Mouse (Mus musculus) embryo, embryonic 10 days (tissue): ENCODE measurements around the gene Pcyt1a.
"Not testable (repeated sequence)": the region's sequence is repeated elsewhere in the genome, so short reads cannot be mapped to it uniquely, and the experiment has no call there.

Experiments
- DNase-seq: peaks from one replicate; pipeline ENCODE4 v3.0.0-alpha.2; 2015; ENCODE audit warnings: low spot score

The Pcyt1a gene

DNA sequence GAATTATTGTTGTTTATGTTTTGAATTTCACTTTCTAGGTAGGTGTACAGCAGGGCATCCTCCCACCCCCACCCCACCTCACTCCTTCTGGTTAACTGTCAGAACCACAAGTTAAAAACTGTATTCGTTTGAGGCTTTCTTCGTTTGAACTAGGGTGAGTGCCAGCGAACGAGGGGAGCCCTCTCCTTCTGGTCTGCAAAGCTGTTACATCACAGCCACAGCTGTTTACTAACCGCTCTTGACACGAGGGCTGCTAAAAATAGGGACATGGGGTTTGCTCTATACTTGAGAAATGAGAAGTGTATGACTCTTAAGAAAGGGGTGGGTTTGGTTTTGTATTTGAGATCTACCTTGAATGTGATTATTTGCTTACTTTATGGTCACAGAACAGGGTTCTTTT is 3.3 kb downstream of the Pcyt1a start:
- DNase-seq: no peak

- no peak for DNase-seq
Measured at GRCm38 (mm10) chr16:32434691-32435090, 4.0 kb downstream of the Pcyt1a start.

DNA sequence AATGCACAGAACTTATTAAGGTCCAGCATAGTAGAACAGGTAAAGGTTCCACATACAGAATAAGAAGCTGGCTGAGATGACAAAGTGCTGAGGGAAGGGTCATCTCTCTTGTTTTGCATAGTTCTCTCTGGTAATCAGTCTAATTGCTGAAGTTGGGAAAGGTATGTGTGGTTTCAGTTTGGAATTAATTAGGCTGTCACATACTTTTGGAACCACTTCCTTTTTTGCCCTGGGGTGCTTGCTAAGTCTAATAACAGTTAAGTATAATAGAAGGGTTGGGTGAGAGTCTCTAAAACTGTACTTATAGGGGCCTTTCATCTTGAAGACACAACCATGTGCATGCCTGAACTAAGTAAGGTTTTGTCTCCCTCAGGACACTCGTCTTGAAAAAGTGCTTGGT is 5.9 kb downstream of the Pcyt1a start:
- no peak for DNase-seq

GRCm38 (mm10) chr16:32437266-32437665 is 6.5 kb downstream of the Pcyt1a start:
- no peak for DNase-seq

- DNase-seq: no peak
Measured at GRCm38 (mm10) chr16:32441432-32441831, 10.7 kb downstream of the Pcyt1a start.

GRCm38 (mm10) chr16:32444615-32445014 is 13.9 kb downstream of the Pcyt1a start:
- not testable (repeated sequence) for DNase-seq

DNA sequence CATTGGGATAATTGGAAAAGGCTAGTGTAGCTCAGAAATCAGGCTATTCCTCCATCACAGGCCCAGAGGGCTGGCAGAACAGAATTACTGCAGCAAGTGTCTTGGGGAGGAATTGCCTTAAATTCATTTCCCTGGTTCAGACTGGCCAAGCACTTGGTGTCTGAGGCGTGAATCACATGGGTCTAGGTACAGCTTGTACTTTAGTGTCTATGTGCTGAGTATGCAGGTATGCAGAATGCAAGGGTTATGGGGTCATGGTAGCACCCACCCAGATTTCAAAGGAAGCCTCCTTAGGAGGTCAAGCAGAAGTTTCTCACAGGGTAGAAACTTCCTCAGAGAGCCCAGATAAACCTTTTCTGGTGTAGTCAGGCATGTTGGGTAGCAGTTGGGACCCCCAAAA is 14.8 kb downstream of the Pcyt1a start:
- no peak for DNase-seq

DNA sequence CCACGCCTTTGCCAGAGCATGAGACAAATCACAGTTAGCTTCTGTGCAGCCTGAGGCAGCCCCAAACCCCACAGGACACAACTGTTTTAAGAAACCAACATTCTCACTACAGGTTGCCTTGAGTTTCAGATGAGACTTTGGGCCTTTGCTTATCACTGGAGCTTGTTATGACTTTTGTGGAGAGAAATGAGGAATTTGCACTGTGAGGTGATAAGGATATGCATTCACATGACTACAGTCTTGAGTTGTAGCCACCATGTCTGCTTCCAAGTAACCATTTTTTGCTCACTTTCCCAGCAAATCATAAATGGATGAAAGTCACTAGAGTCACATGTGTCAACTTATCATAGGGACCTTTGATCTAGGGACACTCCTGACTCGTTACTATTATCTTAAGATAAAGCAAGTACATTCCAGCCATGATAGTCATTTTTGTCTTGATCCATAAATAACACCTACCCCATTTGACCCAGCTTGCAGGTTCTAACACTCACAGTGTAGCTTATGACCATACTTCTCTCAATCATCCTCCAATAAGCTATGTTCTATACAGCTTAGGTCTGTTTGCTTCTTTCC is 15.9 kb downstream of the Pcyt1a start:
- DNase-seq: no peak

DNA sequence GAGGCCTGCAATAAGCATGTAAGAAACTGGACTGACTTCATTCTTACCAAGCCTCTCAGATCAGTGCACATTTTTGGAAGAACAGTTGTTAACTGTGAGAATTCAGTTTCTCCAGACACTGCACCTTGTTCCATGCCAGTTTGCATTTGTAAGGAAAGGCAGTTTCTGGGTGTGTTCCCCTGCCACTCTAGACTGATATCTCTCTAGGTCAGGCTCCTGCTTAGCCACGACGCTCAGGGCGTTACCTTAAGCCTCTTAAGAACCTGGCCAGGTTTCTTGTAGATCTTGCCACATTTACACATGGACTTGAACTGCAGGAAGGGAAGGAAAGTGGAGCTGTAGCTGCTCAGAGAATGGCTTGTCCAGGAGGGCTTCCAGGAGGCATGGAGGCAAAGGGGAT is 18.9 kb downstream of the Pcyt1a start:
- DNase-seq: no peak

- no peak for DNase-seq
Measured at GRCm38 (mm10) chr16:32450133-32450532, 19.4 kb downstream of the Pcyt1a start.

DNA sequence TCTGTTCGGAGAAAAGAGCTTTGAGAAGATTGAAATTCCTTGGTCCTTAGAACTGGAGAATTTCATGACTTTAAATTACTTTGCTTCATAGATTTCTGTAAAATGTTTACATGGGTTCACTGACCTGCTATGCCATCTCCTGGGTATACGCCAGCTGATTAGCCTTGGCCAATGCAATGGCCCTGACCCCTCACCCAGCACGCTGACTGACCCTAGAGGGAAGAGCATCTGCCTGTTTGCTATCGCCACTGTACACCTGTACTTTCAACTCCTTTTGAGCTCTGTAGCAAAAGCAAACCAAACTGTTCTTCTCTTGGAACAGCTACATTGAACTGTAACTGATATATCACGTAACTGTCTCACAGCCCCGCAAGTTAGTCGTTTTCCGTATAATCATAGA is 22.4 kb downstream of the Pcyt1a start:
- no peak for DNase-seq

DNA sequence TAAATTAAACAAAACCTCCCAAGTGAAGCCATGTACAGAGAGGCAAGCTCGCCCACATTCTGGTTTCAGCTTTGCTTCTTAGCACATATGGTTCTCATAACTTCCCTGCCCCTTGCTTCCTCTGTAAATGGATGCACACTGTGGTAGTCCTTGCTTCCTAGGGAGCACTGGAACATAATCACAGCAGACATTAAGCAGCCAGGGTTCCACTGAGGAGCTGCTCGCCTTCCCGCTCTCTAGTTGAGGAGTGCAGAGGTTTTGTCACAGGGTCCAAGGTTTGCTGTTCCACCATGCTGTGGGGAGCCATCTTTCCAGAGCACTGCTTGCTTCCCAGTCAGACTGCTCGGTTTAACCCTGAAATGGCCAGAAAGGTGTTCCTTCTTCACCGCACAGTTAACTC is 23.9 kb downstream of the Pcyt1a start:
- DNase-seq: peak; percentile 53

GRCm38 (mm10) chr16:32456086-32456485 is 25.4 kb downstream of the Pcyt1a start:
- DNase-seq: no peak

DNA sequence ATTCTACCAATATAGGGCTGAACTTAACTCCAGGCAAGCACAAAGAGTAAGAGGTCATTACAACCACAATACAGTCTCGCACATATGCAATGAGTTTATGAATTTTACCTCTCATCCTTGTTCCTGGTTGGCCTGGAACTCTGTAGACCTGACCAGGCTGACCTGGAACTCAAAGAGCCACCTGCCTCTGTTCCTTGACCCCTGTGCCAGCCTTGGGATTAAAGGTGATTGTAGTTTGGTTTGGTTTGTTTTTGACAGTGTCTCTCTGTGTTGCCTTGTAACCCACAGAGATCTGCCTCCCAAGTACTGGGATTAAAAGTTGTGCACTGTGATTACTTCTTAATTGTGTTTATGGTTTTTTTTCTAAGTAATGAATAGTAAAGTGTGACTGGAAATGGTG is 26.0 kb downstream of the Pcyt1a start:
- DNase-seq: no peak

- DNase-seq: peak; percentile 74
Measured at GRCm38 (mm10) chr16:32457589-32458386, 27.1 kb downstream of the Pcyt1a start.

DNA sequence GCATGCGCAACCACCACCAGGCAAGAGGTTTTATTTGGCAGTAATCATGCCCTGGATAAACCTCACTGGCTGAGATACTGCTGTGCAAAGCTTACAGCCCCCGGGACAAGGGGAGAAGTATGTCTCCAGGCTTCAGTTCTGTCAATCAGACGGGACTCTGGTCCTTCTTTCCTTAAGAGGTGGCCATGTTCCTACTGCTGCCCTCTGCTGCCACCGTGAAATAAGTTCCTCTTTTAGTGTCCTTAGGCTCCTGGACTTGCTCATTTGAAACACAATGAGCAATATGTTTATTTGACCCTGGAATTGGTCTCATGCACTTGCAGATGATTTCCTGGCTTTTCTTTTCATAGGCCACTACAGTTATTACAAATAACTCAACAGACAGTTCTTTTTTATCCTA is 29.8 kb downstream of the Pcyt1a start:
- peak; percentile 11 for DNase-seq

DNA sequence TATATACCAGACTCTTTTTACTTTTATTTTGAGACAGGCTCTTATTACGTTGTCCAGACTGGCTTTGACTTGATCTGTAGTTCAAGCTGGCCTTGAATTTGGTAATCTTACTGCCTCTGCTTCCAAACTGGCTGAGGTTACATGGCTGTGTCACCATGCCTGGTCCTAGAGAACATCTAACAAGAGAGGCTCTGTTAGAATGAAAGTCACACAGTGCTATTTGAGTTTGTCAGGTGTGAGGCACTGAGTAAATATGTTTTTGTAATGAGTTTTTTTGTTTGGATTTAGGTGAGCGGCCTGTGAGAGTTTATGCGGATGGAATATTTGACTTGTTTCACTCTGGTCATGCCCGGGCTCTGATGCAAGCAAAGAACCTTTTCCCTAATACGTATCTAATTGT is 31.0 kb downstream of the Pcyt1a start:
- DNase-seq: no peak

GRCm38 (mm10) chr16:32462950-32463349 is 32.2 kb downstream of the Pcyt1a start:
- no peak for DNase-seq

GRCm38 (mm10) chr16:32463426-32463825 is 32.7 kb downstream of the Pcyt1a start:
- DNase-seq: no peak

GRCm38 (mm10) chr16:32464908-32465307 is 34.2 kb downstream of the Pcyt1a start:
- DNase-seq: no peak

DNA sequence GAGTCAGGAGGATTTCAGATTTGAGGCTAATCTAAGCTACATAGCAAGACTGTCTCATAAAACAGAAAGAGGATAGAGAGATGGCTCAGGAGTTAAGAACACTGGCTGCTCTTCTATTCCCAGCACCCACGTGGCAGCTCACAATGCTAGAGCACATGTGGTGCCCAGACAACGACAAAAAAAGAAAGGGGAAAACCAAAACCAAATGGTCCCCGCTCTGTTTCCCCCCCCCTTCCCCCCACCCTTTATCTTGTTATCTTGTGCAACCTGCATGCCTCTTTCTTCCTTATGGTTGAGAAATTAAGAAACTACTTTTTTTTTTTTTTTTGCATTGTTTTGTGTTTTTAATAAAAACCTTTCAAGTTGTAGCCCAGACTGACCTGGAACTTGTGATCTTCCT is 37.8 kb downstream of the Pcyt1a start:
- DNase-seq: no peak

- DNase-seq: no peak
Measured at GRCm38 (mm10) chr16:32469404-32470105, 38.8 kb downstream of the Pcyt1a start.
